Mouse (Mus musculus) gastrocnemius, postnatal 25 days (tissue): Measurements from ENCODE around the gene Mex3a. TPM values are rescaled to one million over a fixed set of nuclear protein-coding genes. Genes with fewer than 3 reads are reported as not detected.
A peak's percentile ranks its signal among the peaks of the same experiment; 100 is the strongest.

Experiments
- DNase-seq: peaks from one replicate; pipeline ENCODE4 v3.0.0; 2022
- long read RNA-seq, 2 experiments: library from polyadenylated mRNA; stranded (forward); transcript quantifications; one replicate each; pipeline ENCODE4 v2.0.0; 2021
- total RNA-seq, 2 experiments: library from RNA; stranded (reverse); gene quantifications; 1 replicate in 1 of 2; 2 replicates in 1 of 2; pipeline ENCODE4 v1.2.3; 2021

Gene Mex3a
- total RNA-seq, result under 1 TPM; 0.24 to 0.33 TPM
- long read RNA-seq, experiment 1, result 0 reads
- long read RNA-seq, experiment 2, result 0 reads

DNA sequence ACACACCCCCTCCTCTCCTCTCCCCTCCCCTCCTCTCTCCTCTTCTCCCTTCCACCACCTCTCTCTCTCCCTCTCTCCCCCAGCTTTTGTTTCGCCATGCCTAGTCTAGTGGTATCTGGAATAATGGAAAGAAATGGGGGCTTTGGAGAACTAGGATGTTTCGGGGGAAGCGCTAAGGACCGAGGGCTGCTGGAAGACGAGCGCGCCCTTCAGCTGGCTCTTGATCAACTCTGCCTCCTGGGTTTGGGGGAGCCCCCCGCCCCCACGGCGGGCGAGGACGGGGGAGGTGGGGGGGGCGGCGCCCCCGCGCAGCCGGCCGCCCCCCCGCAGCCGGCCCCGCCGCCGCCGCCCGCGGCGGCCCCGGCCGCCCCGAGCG, at the start of gene Mex3a:
Gene Mex3a, plus strand, starts transcription at position 97 of the 376 bp plus-strand sequence.
- DNase-seq, result no peak

- no peak for DNase-seq
Observed at GRCm38 (mm10) chr3:88483141-88483540, 49.1 kb upstream of the Mex3a start.

DNA sequence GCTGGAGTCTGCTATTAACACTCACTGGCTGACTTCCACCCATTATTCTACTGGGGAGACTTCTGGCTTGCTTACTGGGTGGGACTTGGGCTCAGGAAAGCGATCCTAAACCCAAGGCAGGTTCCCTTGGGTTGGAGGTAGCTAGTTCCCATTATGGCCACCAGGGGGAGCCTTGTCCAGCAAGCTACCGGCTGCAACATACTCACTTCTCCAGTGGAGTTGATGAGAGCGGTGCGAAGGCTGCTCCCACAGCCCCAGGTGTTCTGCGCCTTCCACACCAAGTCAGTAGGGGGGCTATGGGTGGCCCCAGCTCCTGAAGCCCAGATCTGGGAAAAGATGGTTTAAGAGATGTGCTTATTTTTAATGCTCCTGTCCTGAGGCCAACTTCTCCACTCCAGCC, 48.6 kb upstream of the Mex3a start:
- no peak for DNase-seq

DNA sequence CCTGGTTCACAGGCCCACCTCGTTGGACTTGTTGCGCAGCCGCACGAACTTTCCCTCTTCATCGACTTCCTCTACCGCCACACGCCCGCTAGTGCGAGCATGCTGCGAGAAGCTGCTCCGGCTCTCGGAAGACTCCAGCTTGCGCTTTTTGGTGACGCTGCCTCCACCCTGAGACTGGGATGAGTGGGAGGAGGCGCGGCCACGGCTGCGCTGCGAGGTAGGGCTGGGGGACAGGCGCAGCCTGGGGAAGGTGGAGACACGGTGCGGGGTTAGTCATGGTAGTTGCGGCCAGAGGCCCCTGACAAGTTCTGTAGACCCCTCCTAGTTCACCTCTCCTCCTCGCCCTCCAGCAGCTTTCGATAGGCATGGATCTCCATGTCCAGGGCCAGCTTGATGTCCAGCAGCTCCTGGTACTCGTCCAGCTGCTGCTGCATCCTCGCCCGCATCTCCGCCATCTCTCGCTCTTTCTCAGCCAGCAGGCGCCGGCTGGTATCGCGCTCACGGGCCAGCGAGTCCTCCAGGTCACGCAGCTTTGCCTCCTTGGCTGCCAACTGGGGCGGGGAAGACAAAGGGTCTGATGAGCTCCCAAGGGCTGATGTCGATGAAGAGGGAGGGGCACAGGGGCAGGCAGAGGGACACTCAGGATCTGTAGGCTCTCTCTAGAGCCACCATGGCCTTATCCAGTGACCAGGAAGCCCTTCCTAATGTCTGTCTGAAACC, 47.4 kb upstream of the Mex3a start:
- DNase-seq, result no peak

DNA sequence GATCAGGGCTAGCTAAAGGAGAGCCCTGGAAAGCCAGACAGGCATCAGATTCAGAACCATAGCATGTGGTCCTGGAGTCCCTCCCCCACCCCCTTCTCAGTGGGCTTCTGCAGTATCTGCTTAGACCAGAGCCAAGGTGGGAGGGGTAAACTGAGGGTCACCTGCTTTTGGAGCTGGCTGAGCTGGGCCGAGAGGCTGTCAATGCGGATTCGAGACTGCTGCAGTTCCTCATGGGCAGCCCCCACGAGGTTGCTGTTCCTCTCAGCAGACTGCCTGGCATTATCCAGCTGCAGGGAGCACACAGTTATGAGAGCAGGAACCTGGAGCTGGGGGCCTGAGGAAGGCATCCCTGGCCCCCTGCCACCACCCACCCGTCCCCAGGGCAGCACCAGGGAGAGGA, 46.2 kb upstream of the Mex3a start:
- no peak for DNase-seq

- DNase-seq, result no peak
Observed at GRCm38 (mm10) chr3:88486887-88487286, 45.3 kb upstream of the Mex3a start.

DNA sequence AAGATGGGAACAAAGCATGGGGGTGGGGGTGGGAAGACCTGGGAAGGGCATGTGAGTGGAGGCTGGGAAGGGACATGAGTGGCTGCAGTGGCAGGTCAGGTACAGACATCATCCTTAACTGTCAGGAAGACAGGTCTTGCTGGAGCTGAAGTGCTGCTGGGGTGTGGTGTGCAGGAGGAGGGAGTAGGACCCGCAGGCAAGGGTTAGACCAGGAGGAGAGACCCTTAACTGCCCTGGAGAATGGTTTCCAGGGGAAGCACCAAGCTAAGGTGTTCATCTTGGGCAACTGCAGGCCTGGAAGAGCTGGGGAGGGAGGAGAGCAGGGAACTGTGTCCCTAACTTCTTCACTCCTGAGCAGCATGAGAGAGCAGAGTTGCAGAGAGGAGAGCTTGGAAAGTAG, 44.8 kb upstream of the Mex3a start:
- DNase-seq, result no peak

DNA sequence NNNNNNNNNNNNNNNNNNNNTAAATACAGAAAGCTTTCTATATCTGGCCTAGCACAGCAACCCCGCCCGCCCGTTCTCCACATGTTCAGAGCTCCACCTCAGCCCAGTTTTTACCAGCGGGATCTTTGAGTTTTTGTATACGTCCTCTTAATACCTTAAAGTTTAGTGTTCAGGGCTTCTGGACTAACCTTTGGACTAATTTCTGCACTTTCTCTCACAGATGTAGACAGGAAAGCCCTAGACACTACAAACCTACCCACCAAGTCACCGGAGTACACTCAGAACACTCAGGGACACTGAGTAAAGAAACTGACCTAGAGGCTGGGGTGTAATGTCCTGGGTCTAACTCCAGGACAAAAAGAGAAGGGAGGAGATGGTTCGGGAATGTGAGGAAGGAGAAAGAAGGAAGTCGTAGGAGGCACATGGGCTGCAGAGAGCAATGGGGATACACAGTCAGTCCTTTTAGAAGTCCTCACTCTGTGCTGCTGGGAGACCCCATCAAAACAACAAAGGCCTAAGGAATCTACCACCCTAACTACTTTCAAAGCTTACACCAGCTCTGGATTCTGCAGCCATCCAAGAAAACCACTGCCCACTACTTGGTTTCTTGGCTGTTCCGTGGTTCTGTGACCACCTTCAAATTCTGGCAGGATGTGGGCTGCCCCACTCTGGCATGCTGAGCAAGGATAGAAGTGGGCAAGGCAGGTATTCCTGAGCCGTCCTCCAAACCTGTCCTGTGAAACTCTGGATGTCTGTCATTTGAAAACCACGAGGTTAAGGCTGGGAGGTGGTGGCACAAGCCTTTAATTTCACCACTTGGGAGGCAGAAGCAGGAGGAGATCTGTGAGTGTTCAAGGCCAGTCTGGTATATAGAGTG, 38.3 kb upstream of the Mex3a start:
- no peak for DNase-seq

- peak; percentile 74 for DNase-seq
Observed at GRCm38 (mm10) chr3:88494836-88495628, 37.2 kb upstream of the Mex3a start.

- no peak for DNase-seq
Observed at GRCm38 (mm10) chr3:88495741-88496415, 36.3 kb upstream of the Mex3a start.

GRCm38 (mm10) chr3:88499580-88499979, 32.6 kb upstream of the Mex3a start:
- DNase-seq, result no peak

DNA sequence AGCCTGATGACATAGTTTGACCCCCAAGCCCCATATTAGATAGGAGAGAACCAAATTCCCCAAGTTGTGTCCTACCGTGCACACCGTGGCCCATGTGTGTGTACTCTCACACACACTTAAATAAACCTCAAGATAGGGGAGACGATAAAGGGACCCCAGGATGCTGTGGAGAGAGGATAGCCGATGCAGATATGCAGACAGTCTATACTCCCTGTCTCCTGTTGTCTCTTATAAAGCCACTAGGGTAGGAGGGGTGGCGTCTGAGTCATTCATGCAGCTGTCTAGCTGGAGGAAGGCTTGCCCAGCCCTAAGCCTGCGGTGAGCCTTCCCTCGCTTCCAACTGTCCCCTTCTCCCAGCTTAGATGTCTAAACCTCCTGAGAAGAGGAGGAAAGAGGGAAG, 32.1 kb upstream of the Mex3a start:
- DNase-seq, result no peak

GRCm38 (mm10) chr3:88500655-88501365, 31.4 kb upstream of the Mex3a start:
- no peak for DNase-seq

GRCm38 (mm10) chr3:88501366-88502030, 30.7 kb upstream of the Mex3a start:
- DNase-seq, result no peak

DNA sequence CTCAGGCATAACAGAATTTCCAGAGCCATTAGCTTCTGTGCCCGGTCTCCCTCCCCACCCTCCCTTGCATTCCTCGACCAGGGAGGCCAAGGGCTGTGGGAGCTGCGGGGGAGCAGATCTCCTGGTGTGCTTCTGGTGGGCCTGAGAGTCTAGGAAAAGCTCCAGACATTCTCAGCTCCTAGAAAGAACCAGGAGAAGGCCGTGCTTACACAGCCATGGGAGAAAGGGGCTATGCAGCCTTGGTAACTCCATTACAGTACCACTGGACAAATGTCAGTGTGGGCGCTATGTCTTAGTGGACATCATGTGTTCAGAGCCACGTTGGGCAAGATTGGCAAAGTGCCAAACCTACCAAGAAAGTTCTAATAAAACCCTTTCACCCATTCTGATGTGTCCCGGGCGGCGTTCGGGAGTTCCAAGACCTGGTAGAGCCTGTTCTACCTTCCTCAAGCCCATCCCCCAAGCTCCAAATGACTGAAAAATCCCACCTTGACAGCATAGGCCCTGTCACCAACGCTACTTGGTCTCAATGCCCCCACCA, 30.1 kb upstream of the Mex3a start:
- no peak for DNase-seq

GRCm38 (mm10) chr3:88502641-88503504, 29.3 kb upstream of the Mex3a start:
- DNase-seq, result peak; percentile 95

- DNase-seq, result no peak
Observed at GRCm38 (mm10) chr3:88503505-88503863, 28.7 kb upstream of the Mex3a start.

GRCm38 (mm10) chr3:88503881-88504746, 28.1 kb upstream of the Mex3a start:
- DNase-seq, result no peak

- DNase-seq, result no peak
Observed at GRCm38 (mm10) chr3:88505081-88505480, 27.1 kb upstream of the Mex3a start.
